ENCODE assay signal across 23 mouse cellular contexts in the genomic region with DNA sequence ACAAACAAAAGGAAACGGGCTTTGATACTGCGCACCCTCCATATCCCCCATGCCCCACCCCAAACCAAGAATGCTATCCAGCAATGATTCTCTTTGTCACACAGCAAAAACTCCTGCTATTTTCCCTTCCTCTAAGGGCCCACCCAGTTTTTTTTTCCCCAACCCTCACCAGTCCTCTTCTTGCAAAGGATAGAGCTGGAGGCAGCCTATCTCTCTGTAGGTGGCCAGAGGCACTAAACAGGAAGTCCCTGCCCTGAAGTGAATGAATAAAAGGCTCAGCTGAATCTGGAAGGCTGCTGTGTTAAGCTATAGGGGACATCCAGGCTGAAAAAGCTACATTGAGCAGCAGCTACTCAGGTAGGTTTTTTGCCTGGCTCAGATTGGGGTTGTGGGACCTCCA. TPM values are rescaled to one million over a fixed set of nuclear protein-coding genes. Genes with fewer than 3 reads are reported as not detected.
DNase-seq lines count a peak whose midpoint lies in the region; ATAC-seq and TF ChIP-seq lines count a peak whose summit lies in the region.
"Had no signal": no experiment of that assay in that cellular context is flagged by ENCODE, and none has a peak within 500 bp of the region (broad histone marks: within the 10 kb centered on the region; RNA-seq: fewer than 3 reads in every experiment).

A gene (plus strand): TSS at position 173 of the 400 bp plus-strand sequence.

- no peak within 1 kb of the TSS for H3ac ChIP-seq in myocyte (ENCODE audit: control insufficient read depth, insufficient read length)

- DNase-seq in heart, postnatal 10 days = no peak
- peak; percentile 84 for DNase-seq in MEL (ENCODE audit: low read depth, low spot score)
- no peak for DNase-seq in urinary bladder, adult 18-20 months (ENCODE audit: low spot score in 2 of 2)
- no peak for DNase-seq in adrenal gland, postnatal 25 days
- DNase-seq in right cerebral cortex, postnatal 25 days = no peak
- DNase-seq: adrenal gland, postnatal 10 days; cerebellum, postnatal 36 days; gastrocnemius, postnatal 10 days; heart, postnatal 4 days; kidney, adult 11 months; kidney, adult 9 months had no signal

- no peak for TF ChIP-seq RAD21 in MEL (IDR thresholded peaks at IDR 0.05; ENCODE audit: low read depth, low read length)

- no peak for ATAC-seq in heart, embryonic 12.5 days (ENCODE audit: insufficient number of reproducible peaks, low FRiP score)
- ATAC-seq in common myeloid progenitor, adult 5-6 weeks (replicated peaks; ENCODE audit: low read depth, poor library complexity, severe bottlenecking) = 0 out of 2 replicates have a peak, but pooled peaks have one; percentile 47
- ATAC-seq: forebrain, embryonic 14.5 days; hindbrain, postnatal 0 days; Patski had no signal

- peaks cover 20% of the 10 kb centered on the region for H3K4me1 ChIP-seq in heart, embryonic 12.5 days (replicated peaks)
- peaks cover 9 to 24% of the 10 kb centered on the region in 2 experiments for H3K4me1 ChIP-seq in MEL (ENCODE audit: control insufficient read depth in 1 of 2, insufficient read depth in 2 of 2, low read length in 2 of 2)
- H3K4me1 ChIP-seq: embryonic facial prominence, embryonic 10.5 days; forebrain, embryonic 10.5 days; hindbrain, embryonic 13.5 days had no signal

- H3K27me3 ChIP-seq in heart, embryonic 12.5 days (replicated peaks) = no peaks in the 10 kb centered on the region
- H3K27me3 ChIP-seq in MEL (ENCODE audit: control insufficient read depth in 1 of 2, insufficient read depth in 2 of 2, low read length in 2 of 2) (no peaks in the 10 kb centered on the region), myocyte (ENCODE audit: control insufficient read depth, insufficient read depth, insufficient read length) (no peaks in the 10 kb centered on the region)
- H3K27me3 ChIP-seq: CH12.LX; heart, embryonic 13.5 days; hindbrain, embryonic 13.5 days; Patski had no signal

- TF ChIP-seq EP300 in MEL (IDR thresholded peaks at IDR 0.05; ENCODE audit: low read depth in 1 of 2, low read length in 2 of 2) = peak; percentile 33 to 44; a peak in 2 of 4 replicates

- 0 out of 2 replicates have a peak within 1 kb of the TSS, but pooled peaks have one; percentile 6 for H3K27ac ChIP-seq in heart, embryonic 12.5 days (ENCODE audit: poor library complexity, severe bottlenecking)
- peak within 1 kb of the TSS; percentile 40 for H3K27ac ChIP-seq in MEL (ENCODE audit: control insufficient read depth, low read depth, low read length)
- H3K27ac ChIP-seq: embryonic facial prominence, embryonic 10.5 days; forebrain, embryonic 10.5 days; heart, embryonic 13.5 days; hindbrain, embryonic 13.5 days; hindbrain, postnatal 0 days had no signal

- no peak for TF ChIP-seq CTCF in MEL (IDR thresholded peaks at IDR 0.05 in 2 of 3, conservative IDR thresholded peaks at IDR 0.05 in 1 of 3; ENCODE audit: control insufficient read depth in 1 of 3, insufficient read depth in 1 of 3, low read depth in 2 of 3, low read length in 3 of 3, poor library complexity in 1 of 3, severe bottlenecking in 1 of 3)

- no peak within 1 kb of the TSS for H3K4me3 ChIP-seq in heart, embryonic 12.5 days
- H3K4me3 ChIP-seq in MEL (ENCODE audit: control insufficient read depth in 1 of 2, insufficient read depth in 1 of 2, low read depth in 2 of 2, low read length in 2 of 2) (peak within 1 kb of the TSS; percentile 38 to 48), myocyte (no peak within 1 kb of the TSS)
- H3K4me3 ChIP-seq: embryonic facial prominence, embryonic 10.5 days; erythroblast, embryonic 14.5 days; forebrain, embryonic 10.5 days; heart, embryonic 13.5 days; hindbrain, embryonic 13.5 days had no signal

- TF ChIP-seq POLR2A in MEL (IDR thresholded peaks at IDR 0.05; ENCODE audit: control insufficient read depth in 1 of 2, insufficient read depth in 1 of 2, low read depth in 1 of 2, low read length in 2 of 2, poor library complexity in 1 of 2) = no peak
- TF ChIP-seq POLR2A in myocyte (IDR thresholded peaks at IDR 0.05; ENCODE audit: insufficient read length, low read depth) = no peak

- intact Hi-C loops in heart, postnatal 10 days (cut with DNase I) = no loop called here

- H3K36me3 ChIP-seq in heart, embryonic 12.5 days = no peaks in the 10 kb centered on the region
- H3K36me3 ChIP-seq in MEL (ENCODE audit: control insufficient read depth in 1 of 2, insufficient read depth in 2 of 2, low read length in 2 of 2) = peaks cover 0 to 17% of the 10 kb centered on the region in 2 experiments; a peak in 2 of 4 replicates
- H3K36me3 ChIP-seq in myocyte (ENCODE audit: control insufficient read depth, insufficient read depth) = no peaks in the 10 kb centered on the region
- H3K36me3 ChIP-seq: embryonic facial prominence, embryonic 10.5 days; forebrain, embryonic 10.5 days; heart, embryonic 13.5 days; hindbrain, embryonic 13.5 days had no signal

- no peak within 1 kb of the TSS for H3K4me2 ChIP-seq in heart, embryonic 12.5 days
- H3K4me2 ChIP-seq in myocyte (ENCODE audit: low read depth) = peak within 1 kb of the TSS; percentile 36
- H3K4me2 ChIP-seq: heart, embryonic 13.5 days; hindbrain, embryonic 13.5 days had no signal

- no peaks in the 10 kb centered on the region for H3K9me3 ChIP-seq in heart, embryonic 12.5 days (replicated peaks)
- H3K9me3 ChIP-seq in MEL (replicated peaks; ENCODE audit: insufficient read depth, low read length) = no peaks in the 10 kb centered on the region
- H3K9me3 ChIP-seq: embryonic facial prominence, embryonic 10.5 days; forebrain, embryonic 10.5 days; heart, embryonic 13.5 days; hindbrain, embryonic 13.5 days had no signal

- H3K9ac ChIP-seq in heart, embryonic 12.5 days = no peak within 1 kb of the TSS
- peak within 1 kb of the TSS; percentile 47 for H3K9ac ChIP-seq in MEL (ENCODE audit: control insufficient read depth, low read depth, low read length, poor library complexity, severe bottlenecking)
- H3K9ac ChIP-seq: heart, embryonic 13.5 days; hindbrain, embryonic 13.5 days had no signal

- 60% methylated on average over 2 of the region's 2 CpGs for WGBS in heart, embryonic 12.5 days

- no peaks in the 10 kb centered on the region for H3K79me2 ChIP-seq in MEL (ENCODE audit: control insufficient read depth, insufficient read depth, low read length, poor library complexity)
- no peaks in the 10 kb centered on the region for H3K79me2 ChIP-seq in myocyte (ENCODE audit: control insufficient read depth, insufficient read depth)

TF ChIP-seq in MEL, 35 proteins besides CTCF, POLR2A, EP300 and RAD21 (continues in another document):
- TF ChIP-seq SIN3A (IDR thresholded peaks at IDR 0.05; ENCODE audit: low read length) = 0 out of 2 replicates have a peak, but pooled peaks have one; percentile 44
- 0 out of 2 replicates have a peak, but pooled peaks have one; percentile 20 for TF ChIP-seq TCF12 (IDR thresholded peaks at IDR 0.05; ENCODE audit: low read depth, low read length)
- no peak for TF ChIP-seq TAL1 (IDR thresholded peaks at IDR 0.05; ENCODE audit: low read length)
- TF ChIP-seq MAZ (IDR thresholded peaks at IDR 0.05; ENCODE audit: low read depth, low read length) = no peak
- no peak for TF ChIP-seq KAT2A (conservative IDR thresholded peaks at IDR 0.05; ENCODE audit: low read depth, low read length)
- no peak for TF ChIP-seq GABPA (IDR thresholded peaks at IDR 0.05; ENCODE audit: low read depth, low read length)
- peak; percentile 59 for TF ChIP-seq TBP (IDR thresholded peaks at IDR 0.05; ENCODE audit: low read depth, low read length)
- TF ChIP-seq CHD2 (IDR thresholded peaks at IDR 0.05; ENCODE audit: low read length) = no peak
- no peak for TF ChIP-seq ZC3H11A (IDR thresholded peaks at IDR 0.05; ENCODE audit: low read depth, low read length)
- peak; percentile 19; the same call in 1 of the 2 replicates for TF ChIP-seq MXI1 (IDR thresholded peaks at IDR 0.05; ENCODE audit: low read depth, low read length)
- 0 out of 2 replicates have a peak, but pooled peaks have one; percentile 30 for TF ChIP-seq RCOR1 (IDR thresholded peaks at IDR 0.05; ENCODE audit: low read depth, low read length)
- no peak for TF ChIP-seq CHD1 (IDR thresholded peaks at IDR 0.05; ENCODE audit: low read depth, low read length)
- no peak for TF ChIP-seq ZMIZ1 (IDR thresholded peaks at IDR 0.05; ENCODE audit: low read depth, low read length)
- TF ChIP-seq HCFC1 (IDR thresholded peaks at IDR 0.05; ENCODE audit: low read depth, low read length) = 0 out of 2 replicates have a peak, but pooled peaks have one; percentile 35

TF ChIP-seq in myocyte, 11 proteins besides CTCF, POLR2A, EP300 and RAD21:
- TF ChIP-seq MYOD1 (IDR thresholded peaks at IDR 0.05; ENCODE audit: control insufficient read depth in 1 of 3, insufficient read length in 2 of 3, low read depth in 2 of 3) (no peak), TCF12 (IDR thresholded peaks at IDR 0.05; ENCODE audit: insufficient read depth, poor library complexity, severe bottlenecking) (no peak), USF1 (IDR thresholded peaks at IDR 0.05; ENCODE audit: low read depth) (no peak), MYOG (IDR thresholded peaks at IDR 0.05; ENCODE audit: control insufficient read depth in 1 of 3, insufficient read depth in 1 of 3, insufficient read length in 2 of 3, low read depth in 2 of 3) (no peak), TCF3 (IDR thresholded peaks at IDR 0.05; ENCODE audit: insufficient read length, low read depth) (no peak), MAX (IDR thresholded peaks at IDR 0.05; ENCODE audit: low read depth) (no peak), CEBPB (IDR thresholded peaks at IDR 0.05; ENCODE audit: insufficient read depth, poor library complexity, severe bottlenecking) (no peak), POLR2AphosphoS2 (IDR thresholded peaks at IDR 0.05; ENCODE audit: insufficient read length, low read depth) (no peak), E2F4 (IDR thresholded peaks at IDR 0.05; ENCODE audit: insufficient read depth) (no peak), REST (IDR thresholded peaks at IDR 0.05; ENCODE audit: insufficient read depth, insufficient read length) (no peak), SRF (IDR thresholded peaks at IDR 0.05; ENCODE audit: control insufficient read depth, insufficient read length, low read depth) (no peak)

RNA-seq across cellular contexts. Expression of the gene that starts here (rescaled TPM):
- polyA plus RNA-seq in heart, embryonic 12.5 days (2016; fragmentation: Nextera tagmentation; extraction: Ambion mirVana) = 1.4 and 2.0 TPM in 2 replicates
- total RNA-seq in heart, postnatal 10 days (2021) = under 1 TPM; 0.10 to 0.43 TPM
- 1.5 and 2.3 TPM in 2 replicates for total RNA-seq in MEL (2012; rRNA removed)
- polyA plus RNA-seq in MEL (2012; ENCODE audit: insufficient read depth in 1 of 2, insufficient read length in 2 of 2, low read depth in 1 of 2, low replicate concordance in 2 of 2, missing spikeins in 1 of 2) = 1 to 10 TPM in 1 of 2 experiments, not detected in 1; 3.9 TPM
- total RNA-seq in common myeloid progenitor, adult 5-6 weeks (2017) = not detected in 2 replicates
- polyA plus RNA-seq in myocyte (2012; fragmentation: generic; extraction: Trizol) = 0.79 TPM
- total RNA-seq in adrenal gland, postnatal 25 days (2021) = 0.29 TPM in 1 of 2 replicates, not detected in the other
- total RNA-seq: adrenal gland, postnatal 10 days; gastrocnemius, postnatal 10 days; hindbrain, postnatal 0 days had no signal
- polyA plus RNA-seq: embryonic facial prominence, embryonic 10.5 days; erythroblast, embryonic 14.5 days; forebrain, embryonic 10.5 days had no signal

Comparison
In these comparisons a context has a peak if more than half of its experiments do, and no peak if none do; other contexts are left out.
1. Peak in ATAC-seq in common myeloid progenitor, adult 5-6 weeks; RNA of the gene not detected or under 1 TPM.
2. H3K4me3 ChIP-seq: peak in MEL (2 of 2); none in heart, embryonic 12.5 days (single experiment) and myocyte (single experiment).